Mouse (Mus musculus): ENCODE results near the gene Rassf1. TPM values are rescaled to one million over a fixed set of nuclear protein-coding genes. Genes with fewer than 3 reads are reported as not detected.
"Not testable (repeated sequence)": the region's sequence is repeated elsewhere in the genome, so short reads cannot be mapped to it uniquely, and the experiment has no call there.

Gene Rassf1
- polyA plus RNA-seq, 1 experiment from 2014 or later = 44.0 TPM

DNA sequence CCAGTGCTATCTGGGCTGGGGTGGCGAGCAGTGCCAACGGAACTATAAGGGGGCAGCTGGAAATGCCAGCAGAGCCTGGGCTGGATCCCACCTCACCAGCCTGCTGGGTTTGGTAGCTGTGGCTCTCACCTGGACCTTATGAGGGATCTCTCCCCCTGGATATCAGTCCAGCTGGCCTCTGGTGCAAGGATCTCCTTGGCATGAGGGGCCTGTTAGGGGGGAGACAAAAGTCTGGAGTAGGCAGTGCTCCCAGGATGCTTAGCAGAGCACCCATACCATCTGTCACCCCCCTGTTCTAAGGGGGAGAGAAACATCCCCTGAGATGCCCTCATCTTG lies 20.9 kb downstream of the Rassf1 start:
- 94% methylated on average over 2 of the region's 2 CpGs for WGBS
- Histone ChIP-seq H3K27me3 (ENCODE audit: control insufficient read depth, insufficient read depth, low read length) (no peaks in the 10 kb centered on the region), H3K4me1 (ENCODE audit: control insufficient read depth, insufficient read depth, low read length) (peaks cover 37% of the 10 kb centered on the region), H3K9me3 (ENCODE audit: control insufficient read depth, low read length) (no peaks in the 10 kb centered on the region; the same call in 1 of the 2 replicates), H3K9ac (ENCODE audit: low read length) (no peak overlapping the region), H3K36me3 (ENCODE audit: control insufficient read depth, insufficient read depth, low read length) (peaks cover 24% of the 10 kb centered on the region), H3K27ac (ENCODE audit: low read depth, low read length) (no peak overlapping the region), H3K4me3 (ENCODE audit: low read depth, low read length) (no peak overlapping the region), H3K4me2 (no peak overlapping the region)
- no peak for DNase-seq (ENCODE audit: low spot score, missing footprints)
- no peak for ATAC-seq (ENCODE audit: low FRiP score)

- Histone ChIP-seq H3K4me1 (ENCODE audit: control insufficient read depth, insufficient read depth, low read length) (peaks cover 29% of the 10 kb centered on the region), H3K36me3 (ENCODE audit: control insufficient read depth, insufficient read depth, low read length) (peaks cover 24% of the 10 kb centered on the region)
- H3K4me3 ChIP-seq (ENCODE audit: low read depth, low read length); H3K9ac ChIP-seq (ENCODE audit: low read length); DNase-seq (ENCODE audit: low spot score, missing footprints); H3K9me3 ChIP-seq (ENCODE audit: control insufficient read depth, low read length); H3K4me2 ChIP-seq; H3K27ac ChIP-seq (ENCODE audit: low read depth, low read length); H3K27me3 ChIP-seq (ENCODE audit: control insufficient read depth, insufficient read depth, low read length); ATAC-seq (ENCODE audit: low FRiP score): not testable (repeated sequence)
- WGBS = 80% methylated on average over 6 of the region's 6 CpGs
Observed at GRCm38 (mm10) chr9:107573774-107574173, 22.4 kb downstream of the Rassf1 start.

- H3K27me3 ChIP-seq (ENCODE audit: control insufficient read depth, insufficient read depth, low read length) = no peaks in the 10 kb centered on the region
- H3K9me3 ChIP-seq (ENCODE audit: control insufficient read depth, low read length) = no peaks in the 10 kb centered on the region; the same call in 1 of the 2 replicates
- ATAC-seq (ENCODE audit: low FRiP score) = no peak
- H3K4me2 ChIP-seq = no peak overlapping the region
- H3K9ac ChIP-seq (ENCODE audit: low read length) = no peak overlapping the region
- no peak overlapping the region for H3K4me3 ChIP-seq (ENCODE audit: low read depth, low read length)
- H3K36me3 ChIP-seq (ENCODE audit: control insufficient read depth, insufficient read depth, low read length) = peaks cover 24% of the 10 kb centered on the region
- H3K4me1 ChIP-seq (ENCODE audit: control insufficient read depth, insufficient read depth, low read length) = peaks cover 26% of the 10 kb centered on the region
- H3K27ac ChIP-seq (ENCODE audit: low read depth, low read length) = no peak overlapping the region; the same call in 1 of the 2 replicates
- no peak for DNase-seq (ENCODE audit: low spot score, missing footprints)
- 88% methylated on average over 14 of the region's 14 CpGs for WGBS
Observed at GRCm38 (mm10) chr9:107575579-107576356, 24.4 kb downstream of the Rassf1 start.

GRCm38 (mm10) chr9:107576357-107577107 lies 25.2 kb downstream of the Rassf1 start, which contains the start of gene Hyal1:
Gene Hyal1 (plus strand): TSS chr9:107576927.
- 29% methylated on average over 16 of the region's 16 CpGs for WGBS
- H3K4me1 ChIP-seq (ENCODE audit: control insufficient read depth, insufficient read depth, low read length) = peaks cover 26% of the 10 kb centered on the region
- peak within 1 kb of the TSS; percentile 33 for H3K4me3 ChIP-seq (ENCODE audit: low read depth, low read length)
- peak within 1 kb of the TSS; percentile 36 for H3K9ac ChIP-seq (ENCODE audit: low read length)
- peak within 1 kb of the TSS; percentile 51 for H3K4me2 ChIP-seq
- DNase-seq (ENCODE audit: low spot score, missing footprints) (peak; percentile 93), ATAC-seq (ENCODE audit: low FRiP score) (peak; percentile 83)
- H3K36me3 ChIP-seq (ENCODE audit: control insufficient read depth, insufficient read depth, low read length) = peaks cover 20% of the 10 kb centered on the region
- peak within 1 kb of the TSS; percentile 20 for H3K27ac ChIP-seq (ENCODE audit: low read depth, low read length)
- no peaks in the 10 kb centered on the region for H3K27me3 ChIP-seq (ENCODE audit: control insufficient read depth, insufficient read depth, low read length)
- no peaks in the 10 kb centered on the region; the same call in 1 of the 2 replicates for H3K9me3 ChIP-seq (ENCODE audit: control insufficient read depth, low read length)

DNA sequence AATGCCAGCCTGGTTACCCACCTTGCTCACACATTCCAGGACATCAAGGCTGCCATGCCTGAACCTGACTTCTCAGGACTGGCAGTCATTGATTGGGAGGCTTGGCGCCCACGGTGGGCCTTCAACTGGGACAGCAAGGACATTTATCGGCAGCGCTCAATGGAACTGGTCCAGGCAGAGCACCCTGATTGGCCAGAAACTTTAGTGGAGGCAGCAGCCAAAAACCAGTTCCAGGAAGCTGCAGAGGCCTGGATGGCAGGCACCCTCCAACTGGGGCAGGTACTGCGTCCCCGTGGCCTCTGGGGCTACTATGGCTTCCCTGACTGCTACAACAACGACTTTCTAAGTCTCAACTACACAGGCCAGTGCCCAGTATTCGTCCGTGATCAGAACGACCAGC lies 26.5 kb downstream of the Rassf1 start:
- Histone ChIP-seq H3K27ac (ENCODE audit: low read depth, low read length) (no peak overlapping the region), H3K4me3 (ENCODE audit: low read depth, low read length) (no peak overlapping the region), H3K9ac (ENCODE audit: low read length) (no peak overlapping the region), H3K9me3 (ENCODE audit: control insufficient read depth, low read length) (no peaks in the 10 kb centered on the region; the same call in 1 of the 2 replicates), H3K36me3 (ENCODE audit: control insufficient read depth, insufficient read depth, low read length) (peaks cover 6% of the 10 kb centered on the region), H3K4me2 (no peak overlapping the region), H3K4me1 (ENCODE audit: control insufficient read depth, insufficient read depth, low read length) (peaks cover 24% of the 10 kb centered on the region), H3K27me3 (ENCODE audit: control insufficient read depth, insufficient read depth, low read length) (no peaks in the 10 kb centered on the region)
- no peak for DNase-seq (ENCODE audit: low spot score, missing footprints)
- WGBS = 92% methylated on average over 10 of the region's 10 CpGs
- no peak for ATAC-seq (ENCODE audit: low FRiP score)

- no peaks in the 10 kb centered on the region for H3K36me3 ChIP-seq (ENCODE audit: control insufficient read depth, insufficient read depth, low read length)
- H3K27me3 ChIP-seq (ENCODE audit: control insufficient read depth, insufficient read depth, low read length) = no peaks in the 10 kb centered on the region
- peaks cover 24% of the 10 kb centered on the region for H3K4me1 ChIP-seq (ENCODE audit: control insufficient read depth, insufficient read depth, low read length)
- DNase-seq (ENCODE audit: low spot score, missing footprints) (no peak), ATAC-seq (ENCODE audit: low FRiP score) (no peak)
- WGBS = 85% methylated on average over 3 of the region's 3 CpGs
- H3K4me2 ChIP-seq = no peak within 1 kb of the TSS
- no peak within 1 kb of the TSS for H3K9ac ChIP-seq (ENCODE audit: low read length)
- no peak within 1 kb of the TSS for H3K4me3 ChIP-seq (ENCODE audit: low read depth, low read length)
- H3K9me3 ChIP-seq (ENCODE audit: control insufficient read depth, low read length) = no peaks in the 10 kb centered on the region; the same call in 1 of the 2 replicates
- H3K27ac ChIP-seq (ENCODE audit: low read depth, low read length) = no peak within 1 kb of the TSS
Observed at GRCm38 (mm10) chr9:107578587-107578986, 27.2 kb downstream of the Rassf1 start, which contains the start of gene Naa80. Gene Naa80 (plus strand): TSS chr9:107578887.

- Histone ChIP-seq H3K4me1 (ENCODE audit: control insufficient read depth, insufficient read depth, low read length) (peaks cover 24% of the 10 kb centered on the region), H3K9me3 (ENCODE audit: control insufficient read depth, low read length) (no peaks in the 10 kb centered on the region), H3K4me2 (no peak overlapping the region), H3K36me3 (ENCODE audit: control insufficient read depth, insufficient read depth, low read length) (no peaks in the 10 kb centered on the region), H3K27me3 (ENCODE audit: control insufficient read depth, insufficient read depth, low read length) (no peaks in the 10 kb centered on the region), H3K27ac (ENCODE audit: low read depth, low read length) (no peak overlapping the region), H3K9ac (ENCODE audit: low read length) (no peak overlapping the region), H3K4me3 (ENCODE audit: low read depth, low read length) (no peak overlapping the region)
- DNase-seq (ENCODE audit: low spot score, missing footprints) (no peak), ATAC-seq (ENCODE audit: low FRiP score) (no peak)
- 97% methylated on average over 14 of the region's 14 CpGs for WGBS
Observed at GRCm38 (mm10) chr9:107579023-107579900, 27.9 kb downstream of the Rassf1 start.

GRCm38 (mm10) chr9:107580501-107581317 lies 29.4 kb downstream of the Rassf1 start, which contains the start of gene Hyal3:
Gene Hyal3 (plus strand): TSS chr9:107580818.
- no peaks in the 10 kb centered on the region for H3K9me3 ChIP-seq (ENCODE audit: control insufficient read depth, low read length)
- H3K4me1 ChIP-seq (ENCODE audit: control insufficient read depth, insufficient read depth, low read length) = peaks cover 24% of the 10 kb centered on the region
- peak; percentile 94 for DNase-seq (ENCODE audit: low spot score, missing footprints)
- peak within 1 kb of the TSS; percentile 57 for H3K4me3 ChIP-seq (ENCODE audit: low read depth, low read length)
- peak within 1 kb of the TSS; percentile 70 for H3K4me2 ChIP-seq
- ATAC-seq (ENCODE audit: low FRiP score) = peak; percentile 66
- no peaks in the 10 kb centered on the region for H3K36me3 ChIP-seq (ENCODE audit: control insufficient read depth, insufficient read depth, low read length)
- H3K9ac ChIP-seq (ENCODE audit: low read length) = peak within 1 kb of the TSS; percentile 79
- H3K27me3 ChIP-seq (ENCODE audit: control insufficient read depth, insufficient read depth, low read length) = no peaks in the 10 kb centered on the region
- H3K27ac ChIP-seq (ENCODE audit: low read depth, low read length) = peak within 1 kb of the TSS; percentile 37; the same call in 1 of the 2 replicates
- WGBS = 1% methylated on average over 32 of the region's 32 CpGs

Measured in midbrain, embryonic 11.5 days (tissue).